Mouse (Mus musculus) small intestine, adult 2 months (tissue): ENCODE measurements around the gene Cacnb2.

ENCODE experiments used
- CTCF ChIP-seq: fragments of 200-500 bp; IDR thresholded peaks from 2 replicates; pipeline ENCODE4 v1.5.1; 2012; ENCODE audit warnings: low read depth, mild to moderate bottlenecking, control low read depth, inconsistent platforms, low read length, moderate library complexity, mixed read lengths; ENCODE audit not compliant: insufficient replicate concordance, insufficient read length; ENCODE audit errors: extremely low read depth
- POLR2A ChIP-seq: fragments of 200-500 bp; IDR thresholded peaks from 2 replicates; pipeline ENCODE4 v1.6.1; 2012; ENCODE audit warnings: low read depth, mild to moderate bottlenecking, control low read depth, inconsistent platforms, low read length, moderate library complexity

GRCm38 (mm10) chr2:14801446-14802046 is 198.7 kb downstream of the Cacnb2 start:
- TF ChIP-seq CTCF = no peak
- TF ChIP-seq POLR2A = no peak
